Mouse (Mus musculus): ENCODE data around the gene Ube2l3. TPM values are rescaled to one million over a fixed set of nuclear protein-coding genes. Genes with fewer than 3 reads are reported as not detected.
A peak's percentile ranks its signal among the peaks of the same experiment; 100 is the strongest.

The Ube2l3 gene
- polyA plus RNA-seq, 1 experiment from 2014 or later = 374 TPM

DNA sequence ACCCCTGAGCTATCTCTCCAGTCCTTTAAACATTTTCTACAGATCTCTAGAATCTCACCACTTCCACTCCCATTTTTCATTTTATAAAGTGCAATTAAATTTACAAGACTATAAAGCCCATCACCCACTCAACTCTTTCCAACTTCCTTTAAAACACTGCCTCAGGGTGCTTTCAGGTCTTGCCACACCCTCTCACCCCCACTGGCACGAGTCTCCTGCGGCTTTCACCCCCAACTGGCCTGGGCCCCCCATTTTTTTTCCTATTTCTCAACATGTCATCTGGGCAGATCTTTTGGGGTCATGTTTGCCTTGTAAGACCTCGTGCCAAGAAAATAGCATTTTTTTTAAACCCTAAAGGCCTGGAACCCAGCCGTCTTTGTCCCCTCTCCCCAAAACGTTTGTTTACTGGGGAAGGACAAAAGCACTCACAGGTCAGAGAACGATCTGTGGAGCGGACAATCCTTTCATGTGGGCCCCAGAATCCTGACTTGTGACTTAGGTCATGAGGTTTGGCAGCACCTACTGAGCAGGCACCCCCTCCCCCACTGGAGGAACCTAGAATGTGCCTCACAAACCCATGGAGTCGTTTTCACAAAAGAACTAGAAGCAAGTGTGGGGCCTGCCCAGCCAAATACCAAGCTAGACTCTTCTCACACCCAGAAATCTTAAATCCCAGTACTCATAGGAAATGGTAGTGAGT, 14.6 kb upstream of the Ube2l3 start:
- Histone ChIP-seq H3K4me3 (ENCODE audit: low read length) (no peak overlapping the region), H3K27ac (ENCODE audit: low read length) (no peak overlapping the region), H3K4me1 (ENCODE audit: control insufficient read depth, insufficient read depth, low read length) (0 out of 2 replicates have a peak, but pooled peaks cover 7% of the 10 kb centered on the region), H3K9ac (ENCODE audit: low read depth, low read length) (no peak overlapping the region), H3K4me2 (ENCODE audit: low read depth, low read length) (no peak overlapping the region), H3K27me3 (replicated peaks; ENCODE audit: control insufficient read depth, insufficient read depth, low read length) (no peaks in the 10 kb centered on the region), H3K9me3 (ENCODE audit: control insufficient read depth, low read length) (no peaks in the 10 kb centered on the region), H3K36me3 (ENCODE audit: control insufficient read depth, insufficient read depth, low read length) (no peaks in the 10 kb centered on the region)
- ATAC-seq = no peak
- WGBS = 46% methylated on average over 8 of the region's 8 CpGs

DNA sequence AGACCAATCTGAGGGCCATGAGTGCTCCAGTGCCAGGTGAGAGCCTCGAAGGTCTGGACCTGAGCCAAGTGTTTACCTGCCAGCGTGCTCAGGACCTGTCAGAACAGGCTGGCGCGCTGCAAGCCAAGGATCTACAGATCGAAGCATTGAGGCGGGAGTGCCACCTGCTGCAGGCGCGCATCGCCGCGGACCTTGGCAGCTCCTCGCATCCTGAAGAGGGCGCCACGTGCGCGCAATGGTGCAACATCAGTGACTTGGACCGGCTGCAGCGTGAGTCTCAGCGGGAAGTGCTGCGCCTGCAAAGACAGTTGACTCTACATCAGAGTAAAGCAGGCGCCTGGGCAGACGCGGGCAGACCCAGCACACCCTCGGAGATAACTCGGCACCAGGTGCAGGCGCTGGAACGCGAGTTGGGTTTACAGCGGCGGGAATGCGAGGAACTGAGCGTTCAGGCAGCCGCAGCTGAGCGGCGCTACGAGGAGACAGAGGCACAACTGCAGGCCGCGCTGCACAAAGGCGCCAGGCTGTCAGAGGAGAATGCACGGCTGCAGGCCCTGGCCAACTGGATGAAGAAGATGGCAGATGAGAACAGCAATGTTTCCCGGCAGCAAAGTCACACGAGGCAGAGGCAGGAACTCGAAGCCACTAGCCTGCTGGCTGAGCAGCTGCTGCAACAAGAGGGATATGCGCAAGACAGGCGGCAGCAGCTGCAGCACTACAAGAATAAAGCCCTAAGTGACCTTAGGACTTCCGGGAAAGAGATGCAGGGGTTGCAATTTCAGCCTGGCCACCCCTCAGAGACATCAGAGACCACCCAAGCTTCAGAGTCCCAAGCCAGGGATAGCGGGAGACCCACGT, 7.8 kb upstream of the Ube2l3 start:
- H3K4me1 ChIP-seq (ENCODE audit: control insufficient read depth, insufficient read depth, low read length) = peaks cover 19% of the 10 kb centered on the region
- H3K9me3 ChIP-seq (ENCODE audit: control insufficient read depth, low read length) = no peaks in the 10 kb centered on the region
- H3K9ac ChIP-seq (ENCODE audit: low read depth, low read length) = peak overlapping the region; percentile 71
- no peak overlapping the region; the same call in 1 of the 2 replicates for H3K27ac ChIP-seq (ENCODE audit: low read length)
- peak overlapping the region; percentile 56 for H3K4me3 ChIP-seq (ENCODE audit: low read length)
- 9% methylated on average over 48 of the region's 48 CpGs for WGBS
- peak; percentile 88 for ATAC-seq
- peak overlapping the region; percentile 97 for H3K4me2 ChIP-seq (ENCODE audit: low read depth, low read length)
- H3K36me3 ChIP-seq (ENCODE audit: control insufficient read depth, insufficient read depth, low read length) = no peaks in the 10 kb centered on the region
- peaks cover 4% of the 10 kb centered on the region; the same call in 1 of the 2 replicates for H3K27me3 ChIP-seq (replicated peaks; ENCODE audit: control insufficient read depth, insufficient read depth, low read length)

DNA sequence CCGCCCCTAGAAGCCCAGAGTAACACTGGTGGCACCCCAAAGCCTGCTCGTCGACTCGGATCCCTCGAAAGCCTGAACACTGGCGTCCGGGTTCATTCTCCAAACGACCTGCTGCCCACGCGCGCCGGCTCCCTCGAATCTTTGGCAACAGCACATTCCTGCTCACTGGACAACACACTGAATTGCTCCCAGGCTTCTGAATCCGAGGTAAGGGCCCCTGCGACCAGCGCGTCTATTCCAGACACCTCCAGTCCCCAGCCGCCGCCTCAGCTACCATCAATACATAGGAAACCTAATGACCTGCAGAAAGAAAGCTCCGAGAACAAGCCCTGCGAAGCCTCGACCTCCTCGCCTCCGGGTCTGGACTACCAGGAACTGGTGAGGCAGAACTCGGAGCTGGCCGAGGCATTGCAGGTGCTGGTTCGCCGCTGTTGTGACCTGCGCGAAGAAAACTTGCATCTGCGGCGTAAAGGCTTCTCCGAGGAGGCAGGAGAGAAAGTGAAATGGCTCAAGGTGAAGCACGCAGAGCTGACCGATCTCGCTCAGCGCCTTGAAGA, 7.0 kb upstream of the Ube2l3 start:
- Histone ChIP-seq H3K27ac (ENCODE audit: low read length) (no peak overlapping the region), H3K9me3 (ENCODE audit: control insufficient read depth, low read length) (no peaks in the 10 kb centered on the region), H3K27me3 (replicated peaks; ENCODE audit: control insufficient read depth, insufficient read depth, low read length) (peaks cover 4% of the 10 kb centered on the region; the same call in 1 of the 2 replicates), H3K4me2 (ENCODE audit: low read depth, low read length) (peak overlapping the region; percentile 97), H3K4me1 (ENCODE audit: control insufficient read depth, insufficient read depth, low read length) (peaks cover 19% of the 10 kb centered on the region), H3K9ac (ENCODE audit: low read depth, low read length) (peak overlapping the region; percentile 71), H3K36me3 (ENCODE audit: control insufficient read depth, insufficient read depth, low read length) (no peaks in the 10 kb centered on the region), H3K4me3 (ENCODE audit: low read length) (peak overlapping the region; percentile 56)
- 2% methylated on average over 37 of the region's 37 CpGs for WGBS
- ATAC-seq = peak; percentile 49

DNA sequence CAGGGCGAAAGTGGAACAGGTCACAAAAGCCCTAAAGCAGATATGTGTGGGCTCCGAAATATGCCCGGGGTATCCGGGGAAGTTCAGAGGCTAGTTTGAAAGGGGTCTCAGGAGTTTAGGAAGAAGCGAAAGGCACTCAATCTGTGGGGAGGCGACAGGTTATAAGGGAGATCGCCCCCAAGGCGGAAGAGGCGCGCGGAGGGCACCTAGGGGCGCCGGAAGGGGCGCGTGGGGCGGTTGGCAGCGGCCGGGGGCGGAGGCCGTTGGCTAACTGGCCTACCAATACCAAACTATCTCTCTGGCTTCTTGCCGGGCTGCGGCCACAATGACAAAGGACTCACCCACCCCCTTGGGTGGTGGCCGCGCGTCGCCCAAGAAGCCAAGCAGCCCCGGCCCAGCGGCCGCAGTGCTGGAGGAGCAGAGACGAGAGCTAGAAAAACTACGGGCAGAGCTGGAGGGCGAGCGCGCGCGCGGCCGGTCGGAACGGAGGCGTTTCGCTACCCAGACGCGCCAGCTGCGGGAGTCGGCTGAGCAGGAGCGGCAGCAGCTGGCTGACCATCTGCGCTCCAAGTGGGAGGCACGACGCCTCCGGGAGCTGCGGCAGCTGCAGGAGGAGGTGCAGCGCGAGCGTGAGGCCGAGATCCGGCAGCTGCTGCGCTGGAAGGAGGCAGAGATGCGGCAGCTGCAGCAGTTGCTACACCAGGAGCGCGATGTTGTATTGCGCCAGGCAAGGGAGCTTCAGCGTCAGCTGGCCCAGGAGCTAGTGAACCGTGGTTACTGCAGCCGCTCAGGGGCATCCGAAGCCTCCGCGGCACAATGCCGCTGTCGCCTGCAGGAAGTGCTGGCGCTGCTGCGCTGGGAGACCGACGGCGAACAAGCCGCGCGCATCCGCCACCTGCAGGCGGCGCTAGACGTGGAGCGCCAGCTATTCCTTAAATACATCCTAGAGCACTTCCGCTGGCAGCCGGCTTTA, 6.2 kb upstream of the Ube2l3 start, which contains the start of gene Rimbp3:
Rimbp3 (plus strand) TSS at position 215 of the 973 bp plus-strand sequence.
- peaks cover 19% of the 10 kb centered on the region for H3K4me1 ChIP-seq (ENCODE audit: control insufficient read depth, insufficient read depth, low read length)
- peak within 1 kb of the TSS; percentile 97 for H3K4me2 ChIP-seq (ENCODE audit: low read depth, low read length)
- H3K9ac ChIP-seq (ENCODE audit: low read depth, low read length) = peak within 1 kb of the TSS; percentile 71
- WGBS = under 1% methylated on average over 85 of the region's 85 CpGs
- H3K36me3 ChIP-seq (ENCODE audit: control insufficient read depth, insufficient read depth, low read length) = no peaks in the 10 kb centered on the region
- H3K4me3 ChIP-seq (ENCODE audit: low read length) = peak within 1 kb of the TSS; percentile 56
- H3K27ac ChIP-seq (ENCODE audit: low read length) = 0 out of 2 replicates have a peak within 1 kb of the TSS, but pooled peaks have one; percentile 31
- no peaks in the 10 kb centered on the region for H3K9me3 ChIP-seq (ENCODE audit: control insufficient read depth, low read length)
- peak; percentile 74 for ATAC-seq
- peaks cover 4% of the 10 kb centered on the region; the same call in 1 of the 2 replicates for H3K27me3 ChIP-seq (replicated peaks; ENCODE audit: control insufficient read depth, insufficient read depth, low read length)

DNA sequence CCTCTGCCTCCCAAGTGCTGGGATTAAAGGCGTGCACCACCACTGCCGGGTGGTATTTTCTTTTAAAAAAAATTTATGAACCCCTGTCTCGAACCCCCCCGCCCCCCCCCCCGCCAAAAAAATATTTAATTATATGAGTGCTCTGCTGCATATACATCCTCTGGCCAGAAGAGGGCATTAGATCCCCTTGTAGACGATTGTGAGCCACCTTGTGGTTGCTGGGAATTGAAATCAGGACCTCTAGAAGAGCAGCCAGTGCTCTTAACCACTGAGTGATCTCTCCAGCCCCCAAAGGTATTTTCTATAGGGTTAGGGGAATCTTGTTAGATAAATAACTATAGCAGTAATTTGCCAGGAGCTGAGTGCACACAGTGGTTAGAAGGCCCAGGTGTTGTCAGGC, 2.5 kb upstream of the Ube2l3 start:
- WGBS = 3% methylated on average over 6 of the region's 6 CpGs
- Histone ChIP-seq H3K9me3 (ENCODE audit: control insufficient read depth, low read length) (no peaks in the 10 kb centered on the region), H3K4me2 (ENCODE audit: low read depth, low read length) (no peak overlapping the region), H3K9ac (ENCODE audit: low read depth, low read length) (no peak overlapping the region), H3K27me3 (replicated peaks; ENCODE audit: control insufficient read depth, insufficient read depth, low read length) (no peaks in the 10 kb centered on the region; the same call in 1 of the 2 replicates), H3K4me1 (ENCODE audit: control insufficient read depth, insufficient read depth, low read length) (peaks cover 16% of the 10 kb centered on the region), H3K4me3 (ENCODE audit: low read length) (no peak overlapping the region), H3K36me3 (ENCODE audit: control insufficient read depth, insufficient read depth, low read length) (no peaks in the 10 kb centered on the region), H3K27ac (ENCODE audit: low read length) (no peak overlapping the region)
- ATAC-seq = no peak

DNA sequence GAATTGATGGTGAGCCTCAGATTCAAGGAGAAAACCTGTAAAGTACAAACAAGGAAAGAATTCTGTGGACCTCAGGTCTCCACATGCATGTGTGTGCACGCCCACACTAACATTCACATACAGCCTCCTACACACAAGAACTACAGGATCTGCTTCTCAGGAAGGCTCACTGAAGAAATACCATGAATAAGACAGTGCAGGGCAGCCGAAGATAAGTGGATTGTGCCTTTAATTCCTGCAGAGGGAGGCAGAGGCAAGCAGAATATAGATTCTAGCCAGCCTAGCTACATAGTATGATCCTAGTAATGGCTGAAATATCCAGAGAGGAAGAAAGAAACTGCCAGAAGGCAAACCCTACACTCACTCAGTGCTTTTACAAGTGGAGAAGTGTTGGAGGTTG, 472 bp downstream of the Ube2l3 start:
- H3K36me3 ChIP-seq (ENCODE audit: control insufficient read depth, insufficient read depth, low read length) = no peaks in the 10 kb centered on the region
- no peak overlapping the region for H3K4me3 ChIP-seq (ENCODE audit: low read length)
- H3K4me1 ChIP-seq (ENCODE audit: control insufficient read depth, insufficient read depth, low read length) = peaks cover 12% of the 10 kb centered on the region
- WGBS = 48% methylated on average over 2 of the region's 2 CpGs
- no peak overlapping the region for H3K9ac ChIP-seq (ENCODE audit: low read depth, low read length)
- H3K27me3 ChIP-seq (replicated peaks; ENCODE audit: control insufficient read depth, insufficient read depth, low read length) = no peaks in the 10 kb centered on the region; the same call in 1 of the 2 replicates
- peak; percentile 36 for ATAC-seq
- no peak overlapping the region for H3K4me2 ChIP-seq (ENCODE audit: low read depth, low read length)
- no peaks in the 10 kb centered on the region for H3K9me3 ChIP-seq (ENCODE audit: control insufficient read depth, low read length)
- H3K27ac ChIP-seq (ENCODE audit: low read length) = no peak overlapping the region

DNA sequence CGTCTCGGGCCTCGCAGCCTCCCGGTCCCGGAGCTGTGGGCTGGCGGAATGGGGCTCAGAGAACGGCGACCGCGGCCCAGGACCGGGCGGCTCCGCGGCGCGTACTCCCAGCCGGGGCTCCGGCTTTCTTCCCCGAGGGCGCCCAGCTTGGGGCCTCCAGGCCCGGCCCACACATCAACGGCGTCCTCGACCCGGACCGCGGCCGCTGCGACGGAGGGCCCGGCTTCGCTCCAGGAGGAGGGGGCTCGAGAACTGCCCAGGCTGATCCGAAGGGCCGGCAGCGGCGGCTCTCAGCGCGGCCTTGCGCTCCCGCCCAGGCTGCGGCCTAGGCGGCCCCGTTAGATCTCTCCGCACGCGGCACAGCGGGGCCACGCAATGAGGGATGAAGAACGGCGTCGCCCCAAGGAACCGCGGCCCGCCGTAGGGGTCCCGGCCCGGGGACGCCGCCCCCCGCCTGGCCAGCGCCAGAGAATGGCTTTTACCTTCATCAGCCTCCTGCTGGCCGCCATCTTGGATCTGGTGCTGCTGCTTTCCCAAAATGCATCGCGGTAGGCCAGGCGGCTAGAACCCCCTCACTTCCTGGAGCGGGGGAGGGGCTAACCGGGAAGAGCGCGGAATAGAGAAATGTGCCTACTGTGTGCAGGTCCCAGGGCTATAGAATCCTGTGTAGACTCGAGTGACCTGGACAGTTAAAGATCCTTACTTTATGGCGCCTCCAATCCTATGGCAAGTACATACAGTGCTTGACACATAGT, 1.3 kb downstream of the Ube2l3 start:
- Histone ChIP-seq H3K27ac (ENCODE audit: low read length) (peak overlapping the region; percentile 79), H3K27me3 (replicated peaks; ENCODE audit: control insufficient read depth, insufficient read depth, low read length) (no peaks in the 10 kb centered on the region; the same call in 1 of the 2 replicates), H3K9me3 (ENCODE audit: control insufficient read depth, low read length) (no peaks in the 10 kb centered on the region), H3K9ac (ENCODE audit: low read depth, low read length) (peak overlapping the region; percentile 100), H3K4me2 (ENCODE audit: low read depth, low read length) (peak overlapping the region; percentile 78), H3K4me3 (ENCODE audit: low read length) (peak overlapping the region; percentile 96), H3K4me1 (ENCODE audit: control insufficient read depth, insufficient read depth, low read length) (peaks cover 12% of the 10 kb centered on the region), H3K36me3 (ENCODE audit: control insufficient read depth, insufficient read depth, low read length) (no peaks in the 10 kb centered on the region)
- peak; percentile 87 for ATAC-seq
- under 1% methylated on average over 71 of the region's 72 CpGs for WGBS

Measured in intestine, embryonic 16.5 days (tissue).